Mouse (Mus musculus) heart, postnatal 0 days (tissue): ENCODE data around the gene Sptbn4.

ENCODE experiments used
- CTCF ChIP-seq: IDR thresholded peaks from 2 replicates; pipeline ENCODE4 v1.5.1; 2016; ENCODE audit warnings: antibody characterized with exemption, control low read depth, low read depth
- EP300 ChIP-seq: IDR thresholded peaks from 2 replicates; pipeline ENCODE4 v1.6.1; 2016; ENCODE audit warnings: antibody characterized with exemption, low read depth

- TF ChIP-seq CTCF (no peak), EP300 (no peak)
Observed at GRCm38 (mm10) chr7:27458614-27459013, 11.1 kb upstream of the Sptbn4 start.
